Mouse (Mus musculus): ENCODE measurements around the gene Orc2.
A peak's percentile ranks its signal among the peaks of the same experiment; 100 is the strongest.

GRCm38 (mm10) chr1:58504577-58505254 lies at the start of gene Orc2:
- TF ChIP-seq EP300 (IDR thresholded peaks at IDR 0.05; ENCODE audit: low read depth): peak; percentile 36; the same call in 1 of the 2 replicates
- TF ChIP-seq CTCF (IDR thresholded peaks at IDR 0.05; ENCODE audit: low read depth): no peak
